Mouse (Mus musculus) C2C12 (cell line): ENCODE measurements around the gene Ttll6.

Source experiments
- CEBPB ChIP-seq: IDR thresholded peaks from one replicate; pipeline ENCODE4 v1.6.1; 2011; ENCODE audit warnings: low read depth, mild to moderate bottlenecking, control low read depth, moderate library complexity
- CTCF ChIP-seq: IDR thresholded peaks from one replicate; pipeline ENCODE4 v1.5.1; 2011; ENCODE audit not compliant: control insufficient read depth, insufficient read depth, insufficient read length
- FOSL1 ChIP-seq: IDR thresholded peaks from one replicate; pipeline ENCODE4 v1.8.0; 2011; ENCODE audit warnings: mild to moderate bottlenecking, low read length; ENCODE audit not compliant: poor library complexity, insufficient read depth, severe bottlenecking
- MAX ChIP-seq: IDR thresholded peaks from one replicate; pipeline ENCODE4 v1.6.1; 2011; ENCODE audit warnings: mild to moderate bottlenecking, control low read depth
- MYOD1 ChIP-seq: IDR thresholded peaks from one replicate; pipeline ENCODE4 v1.6.1; 2011; ENCODE audit warnings: low read depth; ENCODE audit not compliant: control insufficient read depth, insufficient read length
- MYOG ChIP-seq: IDR thresholded peaks from one replicate; pipeline ENCODE4 v1.6.1; 2011; ENCODE audit not compliant: control insufficient read depth, insufficient read length; ENCODE audit errors: extremely low read depth
- USF1 ChIP-seq: IDR thresholded peaks from one replicate; pipeline ENCODE4 v1.6.1; 2011; ENCODE audit warnings: low read depth, mild to moderate bottlenecking, control low read depth, moderate library complexity

DNA sequence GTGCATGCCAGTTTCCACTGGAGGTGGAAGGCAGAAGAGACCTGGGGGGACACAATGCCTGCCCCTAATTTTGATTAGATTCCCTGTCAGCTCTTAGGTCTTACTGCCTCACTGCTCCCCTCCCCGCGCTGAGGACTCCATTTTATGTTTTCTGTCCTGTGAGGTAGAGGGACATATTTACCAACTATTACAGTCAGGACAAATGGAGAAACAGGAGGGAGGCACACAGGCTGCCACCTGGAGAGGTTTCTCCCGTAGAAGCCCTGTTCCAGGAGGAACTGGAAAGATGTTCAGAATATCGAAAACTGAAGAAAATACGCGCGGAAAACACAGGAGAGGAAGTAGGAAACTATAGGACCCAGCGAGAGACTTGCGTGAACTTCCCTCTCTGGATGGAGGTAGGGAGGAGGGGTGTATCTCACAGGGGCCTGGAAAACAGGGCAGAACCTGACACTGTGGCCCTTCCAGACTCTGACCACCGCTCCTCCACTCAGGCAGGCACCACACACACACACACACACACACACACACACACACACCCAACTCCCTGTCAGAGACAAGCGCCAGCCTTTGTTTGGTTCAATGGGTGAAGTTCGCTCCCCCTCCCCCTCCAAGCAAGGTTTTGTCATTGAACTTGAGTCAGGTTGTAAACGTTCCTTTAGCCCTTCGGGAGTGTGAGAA lies 69.0 kb downstream of the Ttll6 start:
- no peak for TF ChIP-seq CTCF
- TF ChIP-seq USF1: no peak
- no peak for TF ChIP-seq MAX
- no peak for TF ChIP-seq MYOG
- TF ChIP-seq FOSL1: no peak
- TF ChIP-seq CEBPB: no peak
- no peak for TF ChIP-seq MYOD1
